Mouse (Mus musculus): ENCODE data around the gene Pnpla5.

Pnpla5 gene

GRCm38 (mm10) chr15:84069455-84070050 lies 53.4 kb downstream of the Pnpla5 start:
- no peak for DNase-seq (ENCODE audit: low spot score in 2 of 2)

DNA sequence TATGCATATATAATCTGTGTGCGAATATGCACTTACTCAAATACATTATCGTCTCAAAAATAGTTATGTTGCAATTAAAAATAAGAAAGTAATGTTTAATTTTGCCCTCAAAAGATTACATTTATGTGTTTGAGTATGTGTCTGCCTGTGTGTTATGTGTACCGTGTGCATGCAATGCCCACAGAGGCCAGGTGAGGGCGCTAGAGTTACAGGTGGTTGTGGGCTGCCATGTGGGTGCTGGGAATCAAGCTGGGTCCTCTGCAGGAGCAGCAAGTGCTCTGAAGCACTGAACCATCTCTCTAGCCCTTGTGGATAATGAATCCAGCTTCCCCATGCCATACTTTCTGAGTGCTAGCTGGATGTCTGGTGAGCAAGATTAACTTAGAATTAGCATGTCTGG lies 57.3 kb downstream of the Pnpla5 start:
- no peak for DNase-seq (ENCODE audit: low spot score in 2 of 2)

GRCm38 (mm10) chr15:84065140-84065539 lies 57.8 kb downstream of the Pnpla5 start, which contains the start of gene Efcab6:
Gene Efcab6 (minus strand): TSS chr15:84065379.
- DNase-seq (ENCODE audit: low spot score in 2 of 2), result no peak

All from natural killer cell, adult 2 months (primary cell).